Mouse (Mus musculus): Measurements from ENCODE around the gene Znfx1. TPM values are rescaled to one million over a fixed set of nuclear protein-coding genes. Genes with fewer than 3 reads are reported as not detected.

Znfx1 gene
- total and polyA plus RNA-seq, 2 experiments from 2014 or later: 4.9 to 31.6 TPM

DNA sequence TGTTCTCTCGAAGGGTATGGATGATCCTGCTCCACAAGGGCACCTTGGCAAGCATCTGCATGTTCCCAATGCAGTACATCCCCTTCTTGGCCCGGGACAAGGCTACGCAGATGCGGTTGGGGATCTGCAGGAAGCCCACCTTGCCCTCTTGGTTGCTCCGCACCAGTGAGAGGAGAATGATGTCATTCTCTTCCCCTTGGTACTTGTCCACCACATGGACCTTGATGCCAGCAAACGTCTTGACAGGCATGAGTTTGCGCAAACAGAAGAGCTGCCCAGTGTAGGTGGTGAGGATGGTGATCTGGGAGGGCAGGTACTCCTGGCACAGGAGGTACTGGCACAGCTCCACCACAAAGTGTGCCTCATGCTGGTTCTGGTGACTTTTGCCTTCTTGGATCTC, 24.1 kb downstream of the Znfx1 start:
- H3K4me1 ChIP-seq (ENCODE audit: insufficient read depth, low read length): no peaks in the 10 kb centered on the region
- no peak for DNase-seq (ENCODE audit: low spot score)
- H3K36me3 ChIP-seq (ENCODE audit: insufficient read depth, low read length): peaks cover 98% of the 10 kb centered on the region
- H3K27me3 ChIP-seq (ENCODE audit: insufficient read depth, low read length): no peaks in the 10 kb centered on the region
- H3K27ac ChIP-seq: no peak overlapping the region
- H3K9ac ChIP-seq (replicated peaks; ENCODE audit: low read length): no peak overlapping the region
- WGBS: 92% methylated on average over 7 of the region's 7 CpGs
- no peak overlapping the region for H3K4me2 ChIP-seq (ENCODE audit: low read depth, low read length)
- H3K9me3 ChIP-seq (ENCODE audit: low read length): no peaks in the 10 kb centered on the region
- no peak for ATAC-seq
- TF ChIP-seq CTCF (IDR thresholded peaks at IDR 0.05; ENCODE audit: low read depth): no peak
- no peak overlapping the region for H3K4me3 ChIP-seq (ENCODE audit: low read length)

DNA sequence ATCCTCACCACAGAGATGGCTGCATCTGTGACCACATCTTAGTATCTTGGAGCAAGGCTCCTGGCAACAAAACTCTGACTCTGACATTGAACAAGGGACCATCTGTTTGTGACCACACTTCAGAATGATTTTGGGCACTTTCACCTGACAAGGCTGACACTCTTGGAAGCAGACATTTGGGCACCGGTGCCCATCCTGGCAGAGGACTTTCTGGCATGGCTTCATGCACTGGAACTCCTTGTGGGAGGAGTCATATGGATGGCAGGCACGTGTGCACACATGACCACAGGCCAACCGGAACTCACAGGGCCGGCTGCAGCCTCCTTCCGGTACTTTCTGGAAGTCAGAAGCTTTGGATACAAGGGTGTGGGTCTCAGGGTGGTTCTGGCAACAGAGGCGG, 24.5 kb downstream of the Znfx1 start:
- Histone ChIP-seq H3K27ac (no peak overlapping the region), H3K9ac (replicated peaks; ENCODE audit: low read length) (no peak overlapping the region), H3K4me3 (ENCODE audit: low read length) (no peak overlapping the region), H3K4me1 (ENCODE audit: insufficient read depth, low read length) (no peaks in the 10 kb centered on the region), H3K9me3 (ENCODE audit: low read length) (no peaks in the 10 kb centered on the region), H3K27me3 (ENCODE audit: insufficient read depth, low read length) (no peaks in the 10 kb centered on the region), H3K36me3 (ENCODE audit: insufficient read depth, low read length) (peaks cover 98% of the 10 kb centered on the region), H3K4me2 (ENCODE audit: low read depth, low read length) (no peak overlapping the region)
- ATAC-seq (no peak), DNase-seq (ENCODE audit: low spot score) (no peak)
- TF ChIP-seq CTCF (IDR thresholded peaks at IDR 0.05; ENCODE audit: low read depth): no peak
- WGBS: 87% methylated on average over 6 of the region's 6 CpGs

GRCm38 (mm10) chr2:167037710-167038109, 25.1 kb downstream of the Znfx1 start:
- WGBS: 93% methylated on average over 12 of the region's 12 CpGs
- no peak overlapping the region for H3K27ac ChIP-seq
- DNase-seq (ENCODE audit: low spot score): no peak
- no peak overlapping the region for H3K4me2 ChIP-seq (ENCODE audit: low read depth, low read length)
- no peak for ATAC-seq
- H3K27me3 ChIP-seq (ENCODE audit: insufficient read depth, low read length): no peaks in the 10 kb centered on the region
- no peak overlapping the region for H3K9ac ChIP-seq (replicated peaks; ENCODE audit: low read length)
- no peak for TF ChIP-seq CTCF (IDR thresholded peaks at IDR 0.05; ENCODE audit: low read depth)
- H3K4me1 ChIP-seq (ENCODE audit: insufficient read depth, low read length): no peaks in the 10 kb centered on the region
- no peaks in the 10 kb centered on the region for H3K9me3 ChIP-seq (ENCODE audit: low read length)
- H3K36me3 ChIP-seq (ENCODE audit: insufficient read depth, low read length): peaks cover 95% of the 10 kb centered on the region
- no peak overlapping the region for H3K4me3 ChIP-seq (ENCODE audit: low read length)

- TF ChIP-seq CTCF (IDR thresholded peaks at IDR 0.05; ENCODE audit: low read depth): no peak
- 92% methylated on average over 4 of the region's 4 CpGs for WGBS
- DNase-seq (ENCODE audit: low spot score) (no peak), ATAC-seq (no peak)
- H3K4me2 ChIP-seq (ENCODE audit: low read depth, low read length): no peak overlapping the region
- H3K9me3 ChIP-seq (ENCODE audit: low read length): no peaks in the 10 kb centered on the region
- peaks cover 80% of the 10 kb centered on the region for H3K36me3 ChIP-seq (ENCODE audit: insufficient read depth, low read length)
- no peak overlapping the region for H3K9ac ChIP-seq (replicated peaks; ENCODE audit: low read length)
- H3K4me1 ChIP-seq (ENCODE audit: insufficient read depth, low read length): no peaks in the 10 kb centered on the region
- no peak overlapping the region for H3K27ac ChIP-seq
- H3K4me3 ChIP-seq (ENCODE audit: low read length): no peak overlapping the region
- H3K27me3 ChIP-seq (ENCODE audit: insufficient read depth, low read length): no peaks in the 10 kb centered on the region
These were observed 32.3 kb downstream of the Znfx1 start for GRCm38 (mm10) chr2:167030507-167030906.

DNA sequence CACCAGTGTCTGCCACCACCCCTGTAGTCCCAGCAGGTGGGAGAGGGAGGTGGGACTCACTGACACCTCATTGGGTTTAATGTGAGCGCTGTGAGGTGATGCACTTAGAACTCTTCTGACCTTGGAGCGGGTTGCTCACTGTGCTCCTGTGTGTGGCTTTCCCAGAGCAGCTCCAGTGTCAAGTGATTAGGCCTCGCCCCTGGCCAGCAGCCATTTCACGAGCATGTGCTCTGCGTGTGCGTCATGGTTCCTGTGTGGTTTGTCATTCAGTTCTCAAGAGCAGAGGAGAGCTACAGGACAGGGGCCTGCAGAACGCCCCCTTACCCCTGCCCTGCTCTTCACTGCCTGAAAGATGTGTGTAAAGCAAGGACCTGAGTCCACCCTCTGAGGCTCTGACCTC, 34.3 kb downstream of the Znfx1 start:
- TF ChIP-seq CTCF (IDR thresholded peaks at IDR 0.05; ENCODE audit: low read depth): no peak
- DNase-seq (ENCODE audit: low spot score) (no peak), ATAC-seq (no peak)
- 96% methylated on average over 7 of the region's 7 CpGs for WGBS
- Histone ChIP-seq H3K4me3 (ENCODE audit: low read length) (no peak overlapping the region), H3K27me3 (ENCODE audit: insufficient read depth, low read length) (no peaks in the 10 kb centered on the region), H3K36me3 (ENCODE audit: insufficient read depth, low read length) (peaks cover 76% of the 10 kb centered on the region), H3K4me1 (ENCODE audit: insufficient read depth, low read length) (no peaks in the 10 kb centered on the region), H3K9ac (replicated peaks; ENCODE audit: low read length) (no peak overlapping the region), H3K9me3 (ENCODE audit: low read length) (no peaks in the 10 kb centered on the region), H3K4me2 (ENCODE audit: low read depth, low read length) (no peak overlapping the region), H3K27ac (no peak overlapping the region)

DNA sequence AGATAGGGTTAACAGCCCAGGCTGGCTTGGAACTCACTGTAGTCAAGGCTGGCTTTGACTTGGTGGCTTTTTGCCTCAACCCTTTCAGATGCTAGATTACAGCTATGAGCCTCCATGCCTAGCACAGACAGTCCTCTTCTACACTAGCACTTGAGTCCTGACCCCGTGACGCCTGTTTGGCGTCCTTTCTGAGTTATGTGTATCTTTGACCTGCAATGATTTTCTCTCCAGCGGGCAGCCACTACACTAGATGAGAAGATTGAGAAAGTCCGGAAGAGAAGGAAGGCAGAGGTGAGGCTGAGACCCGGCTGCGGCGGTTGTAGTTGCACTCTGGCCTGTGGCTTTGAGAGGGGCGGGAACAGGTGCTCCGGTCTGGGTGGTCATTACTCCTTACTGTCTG, 43.4 kb downstream of the Znfx1 start:
- H3K9me3 ChIP-seq (ENCODE audit: low read length): no peaks in the 10 kb centered on the region
- H3K9ac ChIP-seq (replicated peaks; ENCODE audit: low read length): no peak overlapping the region
- TF ChIP-seq CTCF (IDR thresholded peaks at IDR 0.05; ENCODE audit: low read depth): no peak

GRCm38 (mm10) chr2:167015382-167015718, 47.5 kb downstream of the Znfx1 start:
- Histone ChIP-seq H3K27me3 (ENCODE audit: insufficient read depth, low read length) (no peaks in the 10 kb centered on the region), H3K4me2 (ENCODE audit: low read depth, low read length) (peak overlapping the region; percentile 97), H3K36me3 (ENCODE audit: insufficient read depth, low read length) (peaks cover 17% of the 10 kb centered on the region), H3K4me3 (ENCODE audit: low read length) (peak overlapping the region; percentile 93), H3K4me1 (ENCODE audit: insufficient read depth, low read length) (peaks cover 9% of the 10 kb centered on the region), H3K9me3 (ENCODE audit: low read length) (no peaks in the 10 kb centered on the region), H3K27ac (peak overlapping the region; percentile 79), H3K9ac (replicated peaks; ENCODE audit: low read length) (peak overlapping the region; percentile 76)
- WGBS: 0% methylated on average over 14 of the region's 21 CpGs
- ATAC-seq (peak; percentile 78), DNase-seq (ENCODE audit: low spot score) (no peak)
- TF ChIP-seq CTCF (IDR thresholded peaks at IDR 0.05; ENCODE audit: low read depth): no peak

More for the DNA sequence above, 43.4 kb downstream of the Znfx1 start:
- no peak overlapping the region for H3K4me2 ChIP-seq (ENCODE audit: low read depth, low read length)
- DNase-seq (ENCODE audit: low spot score) (no peak), ATAC-seq (no peak)
- no peak overlapping the region for H3K4me3 ChIP-seq (ENCODE audit: low read length)
- no peak overlapping the region for H3K27ac ChIP-seq
- WGBS: 97% methylated on average over 10 of the region's 10 CpGs
- no peaks in the 10 kb centered on the region for H3K27me3 ChIP-seq (ENCODE audit: insufficient read depth, low read length)
- H3K36me3 ChIP-seq (ENCODE audit: insufficient read depth, low read length): peaks cover 46% of the 10 kb centered on the region
- peaks cover 9% of the 10 kb centered on the region for H3K4me1 ChIP-seq (ENCODE audit: insufficient read depth, low read length)
